Mouse (Mus musculus) forebrain, postnatal 0 days (tissue): ENCODE results near the gene Ldah. TPM values are rescaled to one million over a fixed set of nuclear protein-coding genes. Genes with fewer than 3 reads are reported as not detected.

Experiments used
- ATAC-seq: fragments of 200-750 bp; cut with Nextera tagmentation; 2 replicates; pipeline ENCODE4 v1.8.0; 2017; ENCODE audit warnings: mild to moderate bottlenecking, moderate library complexity
- DNase-seq: peaks from one replicate; pipeline ENCODE4 v3.0.0-alpha.2; 2015
- H3K27ac ChIP-seq: fragments of 300-500 bp; sonication (generic); 2 replicates; pipeline ENCODE4 v1.5.1; 2014; ENCODE audit warnings: low read depth, mild to moderate bottlenecking, antibody characterized with exemption, low read length, moderate library complexity, mixed read lengths
- H3K27me3 ChIP-seq: fragments of 300-500 bp; sonication (generic); 2 replicates; pipeline ENCODE4 v1.6.1; 2014; ENCODE audit warnings: mild to moderate bottlenecking, low read length, mixed read lengths; ENCODE audit not compliant: insufficient read depth
- H3K36me3 ChIP-seq: fragments of 300-500 bp; sonication (generic); 2 replicates; pipeline ENCODE4 v1.6.1; 2014; ENCODE audit warnings: mild to moderate bottlenecking, moderate library complexity; ENCODE audit not compliant: insufficient read depth
- H3K4me1 ChIP-seq: fragments of 300-500 bp; sonication (generic); 2 replicates; pipeline ENCODE4 v1.6.1; 2014; ENCODE audit warnings: antibody characterized with exemption; ENCODE audit not compliant: insufficient read depth
- H3K4me2 ChIP-seq: fragments of 300-500 bp; sonication (generic); 2 replicates; pipeline ENCODE4 v1.6.1; 2014; ENCODE audit warnings: low read depth, mild to moderate bottlenecking, moderate library complexity
- H3K4me3 ChIP-seq: fragments of 300-500 bp; sonication (generic); 2 replicates; pipeline ENCODE4 v1.5.1; 2014; ENCODE audit warnings: low read depth, low read length, mixed read lengths
- H3K9ac ChIP-seq: fragments of 300-500 bp; sonication (generic); 2 replicates; pipeline ENCODE4 v1.6.1; 2014; ENCODE audit warnings: mild to moderate bottlenecking
- H3K9me3 ChIP-seq: fragments of 300-500 bp; sonication (generic); 2 replicates; pipeline ENCODE4 v1.6.1; 2016; ENCODE audit warnings: low read length
- CTCF ChIP-seq: sonication (generic); IDR thresholded peaks from 2 replicates; pipeline ENCODE4 v1.5.1; 2016; ENCODE audit warnings: antibody characterized with exemption, control low read depth, low read depth
- WGBS: fragments of 180-500 bp; shearing (Covaris S2); extraction: QIAGEN DNeasy Blood & Tissue Kit; methylation state at CpG from one replicate; pipeline ENCODE4 v1.1.7; 2014; 5-methylcytosine and 5-hydroxymethylcytosine counted together
- polyA plus RNA-seq: library from polyadenylated mRNA; unstranded; fragments of >200 nt; fragmentation: Nextera tagmentation; extraction: Ambion mirVana; gene quantifications from 2 replicates; pipeline ENCODE4 v1.2.1, GENCODE M21; 2015
- total RNA-seq: library from RNA; depleted of rRNA; stranded (reverse); fragments of >200 nt; gene quantifications from 2 replicates; pipeline ENCODE4 v1.2.3, GENCODE M21; 2014

Gene Ldah
- total and polyA plus RNA-seq, 2 experiments from 2014 or later: 54.5 to 85.5 TPM

DNA sequence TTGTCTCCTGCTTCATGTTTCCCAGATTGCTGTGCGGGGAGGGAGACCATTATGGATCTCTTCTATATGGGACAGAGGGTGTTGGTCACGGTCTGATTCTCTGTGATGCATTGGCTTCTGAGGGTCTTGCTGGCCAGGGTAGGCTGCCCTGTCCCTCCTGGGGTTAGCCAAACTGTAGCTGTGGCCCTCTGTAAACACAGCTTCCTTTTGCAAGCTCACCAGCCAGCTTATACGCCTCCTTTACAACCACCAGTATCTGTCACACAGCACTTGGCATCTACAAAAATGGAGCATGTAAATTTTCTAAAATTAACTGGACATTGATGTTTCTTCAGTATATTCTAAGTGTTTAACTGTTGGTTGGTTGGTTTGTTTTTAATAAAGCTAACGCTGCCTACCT lies 67.5 kb downstream of the Ldah start:
- no peak overlapping the region for H3K4me2 ChIP-seq
- no peak overlapping the region for H3K27ac ChIP-seq
- no peak overlapping the region for H3K4me3 ChIP-seq
- no peak for TF ChIP-seq CTCF
- no peaks in the 10 kb centered on the region for H3K9me3 ChIP-seq
- WGBS: 94% methylated on average over 4 of the region's 4 CpGs
- DNase-seq (no peak), ATAC-seq (no peak)
- no peaks in the 10 kb centered on the region for H3K4me1 ChIP-seq
- H3K9ac ChIP-seq: no peak overlapping the region
- H3K27me3 ChIP-seq: no peaks in the 10 kb centered on the region
- peaks cover 11% of the 10 kb centered on the region; the same call in 1 of the 2 replicates for H3K36me3 ChIP-seq

DNA sequence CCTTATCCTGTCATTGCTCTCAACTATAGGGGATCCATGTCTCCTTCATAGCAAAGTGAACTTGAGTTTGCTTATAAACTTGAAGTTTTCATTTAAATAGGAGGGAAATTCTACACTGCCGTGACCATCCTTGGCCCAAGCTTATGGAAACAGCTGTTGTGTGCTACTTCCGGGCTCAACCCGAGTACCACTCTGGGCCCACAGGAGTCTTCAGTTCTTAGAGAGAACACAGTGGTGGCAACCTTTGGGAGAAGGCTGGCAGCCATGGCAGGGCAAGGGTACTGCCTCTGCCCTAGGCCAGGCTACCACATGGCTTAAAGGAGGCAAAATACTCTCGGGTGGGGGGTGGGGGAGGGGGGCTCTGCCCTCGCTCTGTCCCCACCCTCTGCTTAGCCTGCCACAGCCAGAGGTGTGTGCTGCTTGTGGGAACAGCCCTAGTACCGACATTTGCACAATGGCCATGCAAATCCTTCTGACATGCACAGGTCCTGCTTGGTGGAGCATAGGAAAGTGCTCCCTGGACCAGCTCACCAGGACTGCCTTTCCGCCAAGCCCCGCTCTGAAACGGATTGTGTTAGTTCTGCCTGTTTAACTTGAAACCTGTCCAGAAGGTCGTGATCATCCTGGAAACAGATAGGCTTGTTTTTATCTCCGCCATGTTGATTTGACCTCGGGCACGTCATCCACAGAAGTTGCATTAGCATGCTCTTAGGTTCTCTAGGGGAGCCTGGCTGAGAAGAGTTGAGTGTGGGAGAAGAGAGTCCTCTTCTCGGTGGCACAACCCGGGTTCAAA lies 73.5 kb downstream of the Ldah start:
- H3K36me3 ChIP-seq: peaks cover 15% of the 10 kb centered on the region; the same call in 1 of the 2 replicates
- 88% methylated on average over 15 of the region's 15 CpGs for WGBS
- no peak overlapping the region for H3K27ac ChIP-seq
- H3K9me3 ChIP-seq: no peaks in the 10 kb centered on the region
- H3K27me3 ChIP-seq: no peaks in the 10 kb centered on the region
- no peaks in the 10 kb centered on the region for H3K4me1 ChIP-seq
- H3K4me2 ChIP-seq: no peak overlapping the region
- DNase-seq (no peak), ATAC-seq (no peak)
- no peak overlapping the region for H3K4me3 ChIP-seq
- H3K9ac ChIP-seq: no peak overlapping the region
- TF ChIP-seq CTCF: no peak

DNA sequence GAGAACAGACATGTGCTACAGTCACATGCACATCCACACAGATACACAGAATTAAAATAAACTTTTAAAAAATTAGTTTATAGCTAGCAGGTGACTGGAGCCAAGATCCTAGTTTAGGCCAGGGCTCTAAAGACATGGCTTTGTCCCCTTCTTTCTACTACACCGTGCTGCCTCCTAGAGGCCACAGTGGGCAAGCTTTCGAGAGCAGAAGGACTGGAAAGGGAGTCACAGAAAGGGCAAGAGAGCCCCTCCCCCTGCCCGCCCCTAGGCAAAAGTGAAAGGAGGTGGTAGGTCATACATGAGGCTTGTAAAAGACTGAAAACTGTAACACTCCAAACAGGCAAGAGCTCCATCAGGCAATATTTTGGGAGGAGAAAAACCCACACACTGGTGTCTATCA lies 80.1 kb downstream of the Ldah start:
- H3K4me2 ChIP-seq: no peak overlapping the region
- no peak for ATAC-seq

DNA sequence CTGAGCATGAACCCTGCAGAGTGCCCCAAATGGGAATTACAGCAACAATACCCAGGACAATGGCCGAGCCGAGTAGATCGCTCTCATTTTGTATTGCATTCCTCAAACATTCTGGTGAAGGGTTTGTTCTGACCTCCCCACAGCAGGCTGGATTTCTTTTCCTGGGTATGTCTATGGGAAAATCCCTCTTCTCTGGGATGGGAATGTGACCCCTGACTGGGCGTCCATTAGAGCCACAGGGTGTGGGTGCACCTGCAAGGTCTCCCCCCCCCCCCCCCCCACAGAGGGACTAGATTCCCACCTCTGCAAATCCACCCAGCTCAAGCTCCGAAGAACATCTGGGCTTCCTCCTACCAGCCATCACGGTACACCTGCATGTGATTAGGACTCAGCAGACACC lies 81.2 kb downstream of the Ldah start:
- Histone ChIP-seq H3K27me3 (no peaks in the 10 kb centered on the region), H3K4me1 (no peaks in the 10 kb centered on the region), H3K27ac (no peak overlapping the region), H3K36me3 (0 out of 2 replicates have a peak, but pooled peaks cover 3% of the 10 kb centered on the region), H3K4me3 (no peak overlapping the region), H3K9me3 (no peaks in the 10 kb centered on the region), H3K4me2 (no peak overlapping the region), H3K9ac (no peak overlapping the region)
- WGBS: 70% methylated on average over 6 of the region's 6 CpGs
- DNase-seq: no peak
- TF ChIP-seq CTCF: no peak
- no peak for ATAC-seq

More for the DNA sequence above, 80.1 kb downstream of the Ldah start:
- Histone ChIP-seq H3K4me3 (no peak overlapping the region), H3K27ac (no peak overlapping the region), H3K27me3 (no peaks in the 10 kb centered on the region), H3K9ac (no peak overlapping the region), H3K9me3 (no peaks in the 10 kb centered on the region), H3K36me3 (0 out of 2 replicates have a peak, but pooled peaks cover 3% of the 10 kb centered on the region), H3K4me1 (no peaks in the 10 kb centered on the region)
- 67% methylated on average over 3 of the region's 3 CpGs for WGBS
- TF ChIP-seq CTCF: no peak
- DNase-seq: no peak

- 90% methylated on average over 8 of the region's 8 CpGs for WGBS
- H3K4me3 ChIP-seq: no peak overlapping the region
- no peak for TF ChIP-seq CTCF
- H3K27ac ChIP-seq: no peak overlapping the region
- no peak for ATAC-seq
- H3K4me1 ChIP-seq: no peaks in the 10 kb centered on the region
- no peak overlapping the region for H3K4me2 ChIP-seq
- peaks cover 3% of the 10 kb centered on the region; the same call in 1 of the 2 replicates for H3K27me3 ChIP-seq
- 0 out of 2 replicates have a peak, but pooled peaks cover 3% of the 10 kb centered on the region for H3K36me3 ChIP-seq
- no peak for DNase-seq
- no peak overlapping the region for H3K9ac ChIP-seq
- H3K9me3 ChIP-seq: no peaks in the 10 kb centered on the region
Observed at GRCm38 (mm10) chr12:8289499-8289898, 81.6 kb downstream of the Ldah start.

DNA sequence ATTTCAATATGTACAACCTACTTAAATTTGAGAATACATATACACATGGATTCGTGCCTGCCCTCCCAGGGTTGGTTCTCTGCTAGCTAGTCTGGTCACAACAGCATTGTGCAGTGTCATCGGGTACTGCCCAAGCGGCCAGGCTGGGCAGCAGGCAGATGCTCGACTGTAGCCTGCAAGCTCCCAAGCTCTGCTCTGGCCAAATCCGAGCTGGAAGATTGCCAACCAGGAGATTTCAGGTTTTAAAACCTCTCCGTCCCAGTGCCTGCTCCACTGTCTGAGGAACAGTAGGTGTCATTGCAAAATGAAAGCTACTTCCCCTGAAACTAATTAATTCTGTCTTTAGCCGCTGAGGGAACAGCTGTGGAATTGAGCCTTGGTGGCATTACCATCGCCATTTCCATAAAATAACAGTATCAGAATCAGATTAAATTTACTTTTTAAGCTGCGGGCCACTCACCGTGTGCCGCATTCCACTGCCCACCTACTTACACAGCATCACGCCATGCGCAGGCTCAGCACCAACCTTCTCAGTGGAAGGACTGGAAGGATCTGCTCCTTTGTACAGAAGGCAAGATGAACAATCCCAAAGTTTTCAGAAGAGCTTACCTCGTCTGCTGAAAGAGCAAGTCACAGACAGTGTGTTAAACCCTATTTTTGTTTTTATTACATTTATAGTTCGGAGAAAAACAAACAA lies 83.4 kb downstream of the Ldah start:
- Histone ChIP-seq H3K27me3 (peaks cover 12% of the 10 kb centered on the region; the same call in 1 of the 2 replicates), H3K4me3 (no peak overlapping the region), H3K36me3 (no peaks in the 10 kb centered on the region), H3K9ac (no peak overlapping the region), H3K4me1 (no peaks in the 10 kb centered on the region), H3K4me2 (peak overlapping the region; percentile 20), H3K9me3 (no peaks in the 10 kb centered on the region), H3K27ac (no peak overlapping the region)
- TF ChIP-seq CTCF: no peak
- no peak for DNase-seq
- WGBS: 23% methylated on average over 15 of the region's 15 CpGs
- peak; percentile 65 for ATAC-seq
